Mouse (Mus musculus) yolk sac, embryonic 10.5 days (tissue): ENCODE measurements around the gene Rgs16.

Experiments
- DNase-seq: peaks from one replicate; pipeline ENCODE4 v3.0.0-alpha.2; 2017; ENCODE audit warnings: low spot score

The Rgs16 gene

DNA sequence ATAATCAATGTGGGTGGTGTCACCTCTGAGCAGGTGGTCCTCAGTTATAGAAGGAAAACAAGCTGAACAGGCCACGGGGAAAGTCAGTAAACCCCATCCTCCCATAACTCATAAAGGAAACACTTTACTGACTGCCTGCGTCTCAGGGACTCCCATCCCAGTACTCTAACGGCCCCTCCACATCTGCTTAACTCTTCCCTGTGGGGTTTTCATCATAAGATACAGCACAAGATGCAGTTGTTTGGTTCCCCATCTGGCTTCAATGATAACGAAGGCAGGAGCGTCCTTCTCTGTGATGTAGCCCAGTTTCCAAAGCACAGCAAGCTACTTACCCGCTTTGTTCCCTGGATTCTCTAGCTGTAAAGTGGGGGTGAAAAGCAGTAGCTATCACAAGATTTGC is 9.9 kb downstream of the Rgs16 start:
- DNase-seq = no peak

DNA sequence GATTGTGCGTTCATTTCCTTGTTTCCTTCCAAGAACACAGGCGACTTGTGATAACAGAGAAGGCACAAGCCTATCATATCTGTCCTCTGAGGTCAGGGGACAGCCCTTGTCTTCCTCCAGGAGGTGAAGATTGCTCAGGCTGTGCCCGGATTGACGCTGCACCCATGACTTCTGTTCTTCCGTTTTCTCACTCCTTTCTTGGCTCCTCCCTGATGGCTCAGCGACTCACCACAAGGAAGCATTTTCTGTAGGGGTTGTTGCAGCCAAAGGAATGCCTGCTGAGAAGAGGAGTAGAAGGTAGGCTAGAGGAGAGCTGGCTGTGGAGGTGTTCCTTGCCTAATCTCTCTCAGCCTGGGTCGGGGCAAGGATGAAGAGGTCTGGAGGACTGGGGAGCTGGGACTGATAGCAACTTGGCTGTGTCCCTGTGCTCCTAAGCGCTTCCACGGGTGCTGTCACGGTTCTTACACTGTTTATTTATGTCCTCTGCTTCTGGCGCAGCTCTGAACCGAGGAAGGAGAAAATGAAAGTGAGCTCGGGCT is 11.7 kb downstream of the Rgs16 start:
- DNase-seq = no peak

DNA sequence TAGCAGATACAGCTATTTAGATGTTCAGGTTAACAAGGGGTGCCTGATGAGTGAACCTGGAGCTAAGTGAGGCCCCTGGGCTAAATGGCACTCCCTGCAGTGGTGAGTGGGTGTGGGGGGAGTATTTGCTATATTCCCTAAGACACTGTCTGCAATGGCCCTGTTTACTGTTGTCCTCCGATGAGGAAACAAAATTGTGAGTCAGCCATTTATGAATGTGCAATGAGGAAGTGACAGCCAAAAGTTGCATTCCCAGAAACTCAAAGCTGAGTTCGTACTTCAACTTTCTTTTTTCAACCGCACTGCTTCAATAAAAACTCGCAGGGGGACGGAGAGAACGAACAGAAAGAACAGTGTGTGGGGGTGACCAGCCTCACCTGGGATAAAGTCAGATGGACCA is 12.4 kb downstream of the Rgs16 start:
- DNase-seq = no peak

DNA sequence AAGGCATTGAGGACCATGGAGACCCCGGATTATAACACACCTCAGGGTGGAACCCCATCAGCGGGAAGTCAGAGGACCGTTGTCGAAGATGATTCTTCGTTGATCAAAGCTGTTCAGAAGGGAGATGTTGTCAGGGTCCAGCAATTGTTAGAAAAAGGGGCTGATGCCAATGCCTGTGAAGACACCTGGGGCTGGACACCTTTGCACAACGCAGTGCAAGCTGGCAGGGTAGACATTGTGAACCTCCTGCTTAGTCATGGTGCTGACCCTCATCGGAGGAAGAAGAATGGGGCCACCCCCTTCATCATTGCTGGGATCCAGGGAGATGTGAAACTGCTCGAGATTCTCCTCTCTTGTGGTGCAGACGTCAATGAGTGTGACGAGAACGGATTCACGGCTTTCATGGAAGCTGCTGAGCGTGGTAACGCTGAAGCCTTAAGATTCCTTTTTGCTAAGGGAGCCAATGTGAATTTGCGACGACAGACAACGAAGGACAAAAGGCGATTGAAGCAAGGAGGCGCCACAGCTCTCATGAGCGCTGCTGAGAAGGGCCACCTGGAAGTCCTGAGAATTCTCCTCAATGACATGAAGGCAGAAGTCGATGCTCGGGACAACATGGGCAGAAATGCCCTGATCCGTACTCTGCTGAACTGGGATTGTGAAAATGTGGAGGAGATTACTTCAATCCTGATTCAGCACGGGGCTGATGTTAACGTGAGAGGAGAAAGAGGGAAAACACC is 13.7 kb downstream of the Rgs16 start:
- no peak for DNase-seq

DNA sequence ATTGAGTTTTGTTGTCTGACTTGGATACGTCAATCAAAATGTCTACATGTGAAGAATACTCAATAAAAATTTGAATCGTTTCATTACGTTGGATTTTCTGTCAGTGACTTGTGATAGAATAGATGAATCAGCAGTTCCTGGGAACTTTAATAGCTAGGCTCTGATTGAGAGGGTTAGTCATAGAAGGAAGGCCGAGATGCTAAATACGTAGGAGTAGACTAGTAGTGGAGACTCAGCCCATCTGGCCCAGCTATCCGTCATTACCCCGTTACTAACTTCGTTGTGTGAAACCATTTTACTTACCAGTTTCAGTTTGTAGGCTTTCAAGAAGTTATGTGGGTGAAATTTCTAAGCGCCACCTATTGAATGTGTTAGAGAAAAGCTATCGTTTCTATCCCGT is 24.0 kb downstream of the Rgs16 start:
- no peak for DNase-seq

DNA sequence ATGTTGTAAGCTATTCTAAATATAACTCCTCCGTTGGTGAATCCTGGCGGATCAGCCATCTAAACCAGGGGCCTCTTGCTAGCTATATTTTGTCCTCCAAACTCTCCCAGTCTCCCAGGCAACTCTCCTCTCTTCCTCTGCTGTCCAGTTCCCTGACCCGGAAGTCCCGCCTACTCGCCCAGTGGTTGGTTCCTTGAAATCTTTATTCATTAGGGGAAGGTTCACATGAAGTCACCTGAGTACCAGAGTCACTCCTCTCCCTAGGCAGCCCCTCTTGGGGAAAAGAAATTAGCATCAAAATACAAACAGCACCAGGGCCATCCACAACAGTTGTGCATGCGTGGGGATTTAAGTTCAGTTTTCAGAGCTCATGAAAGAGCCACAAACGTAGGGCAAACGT is 26.1 kb downstream of the Rgs16 start:
- no peak for DNase-seq

DNA sequence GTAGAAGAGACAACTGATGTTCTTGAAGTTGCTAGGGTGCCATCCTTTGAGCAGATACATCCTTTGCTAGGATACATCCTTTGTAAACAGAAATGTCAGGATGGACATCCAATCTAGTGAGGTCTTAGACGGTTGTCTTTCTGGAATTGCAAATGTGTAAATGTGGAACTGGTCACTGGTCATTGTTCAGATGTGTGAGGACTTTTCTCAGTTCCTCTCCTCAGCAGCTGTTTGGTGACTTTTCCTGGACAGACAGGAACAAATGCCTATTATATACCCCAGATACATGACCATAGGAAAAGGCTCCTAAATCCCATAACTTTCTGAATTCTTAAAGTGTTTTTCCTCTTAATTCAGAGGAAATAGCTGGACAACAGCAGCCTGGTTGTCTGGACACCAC is 27.1 kb downstream of the Rgs16 start:
- DNase-seq = no peak

DNA sequence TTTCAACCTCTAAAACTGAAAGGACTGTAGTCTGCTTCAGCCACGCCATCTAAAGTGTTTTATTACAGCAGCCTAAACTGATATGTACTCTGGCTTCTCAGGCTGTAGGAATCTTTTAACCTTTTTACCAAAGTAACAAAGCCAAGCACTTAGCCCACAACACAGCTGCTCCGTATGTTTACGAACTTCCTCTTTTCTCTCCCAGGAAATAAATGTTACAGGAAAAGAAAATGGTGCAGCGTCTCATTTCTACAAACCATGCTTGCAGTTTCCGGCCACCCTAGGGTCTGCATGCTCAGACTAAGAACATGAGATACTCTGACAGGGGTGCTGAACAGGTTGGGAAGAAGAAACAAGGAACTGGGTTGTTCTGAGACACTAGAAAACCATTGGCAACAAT is 28.3 kb downstream of the Rgs16 start:
- DNase-seq = no peak

DNA sequence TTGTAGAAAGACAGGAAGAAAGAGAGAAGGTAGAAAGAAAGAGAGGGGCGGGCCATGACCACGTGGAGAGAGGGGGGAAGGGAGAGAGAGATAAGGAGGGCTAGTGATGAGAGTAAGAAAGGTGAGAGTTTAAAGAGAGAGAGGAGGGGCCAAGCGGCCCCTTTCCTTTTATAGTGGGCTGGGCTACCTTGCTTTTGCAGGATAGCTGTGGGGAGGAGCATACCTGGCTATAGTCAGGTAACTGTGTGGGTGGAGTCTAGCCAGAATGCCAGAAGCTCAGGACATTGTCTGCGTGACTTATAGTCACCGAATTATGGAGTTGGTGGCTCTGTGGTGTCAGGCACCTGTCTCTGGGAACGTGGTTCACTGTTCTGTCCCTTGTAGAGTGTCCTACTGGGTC is 29.4 kb downstream of the Rgs16 start:
- peak; percentile 47 for DNase-seq

DNA sequence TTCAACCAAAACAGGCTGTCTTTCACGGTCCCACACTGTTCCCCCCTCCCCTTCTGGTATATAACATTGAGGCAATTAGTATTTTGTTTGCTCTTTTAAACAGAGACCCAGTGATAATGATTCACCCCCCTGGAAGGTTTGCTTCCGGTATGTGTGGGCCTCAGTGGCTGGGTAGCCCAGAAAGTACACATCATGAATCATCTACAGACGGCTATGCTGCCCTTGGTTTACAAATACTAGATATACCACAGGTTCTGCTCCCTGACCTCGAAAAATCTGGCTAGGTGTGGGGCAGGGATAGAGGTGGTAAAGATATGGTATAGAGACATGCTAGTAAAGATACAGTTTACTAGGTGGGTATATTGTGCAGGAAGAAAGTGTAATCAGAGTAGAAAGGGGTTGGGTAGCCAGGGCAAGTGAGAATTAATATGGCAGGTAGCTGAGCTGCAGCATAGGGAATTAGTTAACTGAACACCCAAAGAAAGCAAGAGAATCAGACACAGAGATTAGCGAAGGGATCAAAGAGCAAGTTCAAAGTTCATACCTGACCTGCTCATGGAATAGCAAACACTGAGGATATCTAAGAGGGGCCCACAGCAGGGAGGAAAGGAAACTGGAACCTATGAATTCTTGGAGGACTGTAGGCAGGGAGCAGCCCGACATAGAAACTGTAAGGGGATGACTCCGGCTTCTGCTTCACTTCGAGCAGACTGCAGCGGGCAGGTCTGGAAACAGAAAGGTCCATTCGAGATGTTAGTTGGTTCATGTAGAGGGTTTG is 30.0 kb downstream of the Rgs16 start:
- peak; percentile 68 for DNase-seq

DNA sequence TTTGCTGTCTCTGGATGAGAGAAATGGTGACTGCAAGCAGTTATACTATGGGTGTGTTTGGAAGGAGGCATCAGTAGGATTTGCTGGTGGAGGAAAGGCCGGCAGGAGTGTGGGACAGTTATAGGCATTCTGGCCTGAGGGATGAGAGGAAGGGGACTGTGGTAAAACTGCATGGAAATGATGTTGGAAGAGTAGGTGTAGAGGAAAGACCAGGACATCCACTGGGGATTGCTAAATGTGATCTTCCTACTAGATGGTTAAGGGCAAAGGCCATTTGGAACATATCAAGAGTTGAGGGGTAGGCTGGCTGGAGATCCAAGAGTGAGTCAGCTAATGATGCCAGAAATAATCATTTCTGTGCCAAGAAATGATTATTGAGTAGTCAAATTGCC is 30.6 kb downstream of the Rgs16 start:
- no peak for DNase-seq

DNA sequence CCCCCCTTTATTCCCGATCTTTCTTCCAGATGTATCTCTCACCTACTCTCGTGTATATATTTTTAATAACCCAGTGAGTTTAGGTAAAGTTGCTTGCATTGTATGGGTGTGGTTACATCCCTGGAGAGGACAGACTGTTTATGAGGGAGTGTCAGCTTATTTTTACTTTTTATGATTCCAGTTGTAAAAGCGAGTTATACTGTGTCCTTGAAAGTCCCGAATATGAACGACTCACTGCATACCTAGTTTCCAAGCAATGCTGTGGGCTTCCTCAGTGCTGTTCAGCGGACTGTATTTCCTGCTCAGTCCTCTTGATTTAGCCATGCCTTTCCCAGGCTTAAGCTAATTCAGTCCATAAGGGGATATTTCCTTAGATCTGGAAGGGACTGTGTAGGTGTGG is 35.0 kb downstream of the Rgs16 start:
- DNase-seq = no peak

DNA sequence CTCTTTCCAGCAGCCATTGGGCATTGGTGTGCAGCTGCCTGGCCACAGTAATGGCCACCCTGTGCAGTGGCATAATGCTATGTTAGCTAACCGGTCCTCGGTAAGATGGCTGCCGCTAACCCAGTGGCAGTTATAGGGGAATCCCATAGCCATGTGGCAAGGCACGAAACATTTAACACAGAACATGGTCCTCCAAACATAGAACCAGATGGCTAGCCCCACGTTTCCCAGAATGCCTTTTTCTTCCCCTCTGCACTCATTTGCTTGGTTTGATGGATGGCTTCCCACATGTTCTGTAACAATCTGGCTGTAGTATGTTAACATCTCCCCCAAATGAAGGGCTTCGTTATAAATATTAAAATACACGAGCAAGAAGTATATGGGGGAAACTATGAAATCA is 36.1 kb downstream of the Rgs16 start:
- DNase-seq = no peak

DNA sequence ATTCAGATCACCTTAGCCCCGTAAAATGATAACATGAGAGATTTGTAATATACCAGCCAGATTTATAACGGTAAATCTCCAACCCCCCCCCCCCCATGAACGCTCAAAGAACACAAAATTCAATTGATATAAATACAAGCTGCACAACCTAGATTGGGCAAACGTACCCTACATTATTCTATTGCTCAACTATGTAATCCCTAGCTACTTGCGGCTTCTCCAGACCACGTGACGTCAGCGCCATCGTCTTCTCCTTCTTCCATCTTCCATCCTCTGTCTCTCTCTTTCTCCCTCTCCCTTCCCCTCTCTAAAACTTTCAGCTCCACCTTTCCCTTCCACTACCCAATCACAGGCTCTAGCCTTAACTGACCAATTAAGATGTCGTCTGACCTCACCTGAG is 38.1 kb downstream of the Rgs16 start:
- DNase-seq = no peak

DNA sequence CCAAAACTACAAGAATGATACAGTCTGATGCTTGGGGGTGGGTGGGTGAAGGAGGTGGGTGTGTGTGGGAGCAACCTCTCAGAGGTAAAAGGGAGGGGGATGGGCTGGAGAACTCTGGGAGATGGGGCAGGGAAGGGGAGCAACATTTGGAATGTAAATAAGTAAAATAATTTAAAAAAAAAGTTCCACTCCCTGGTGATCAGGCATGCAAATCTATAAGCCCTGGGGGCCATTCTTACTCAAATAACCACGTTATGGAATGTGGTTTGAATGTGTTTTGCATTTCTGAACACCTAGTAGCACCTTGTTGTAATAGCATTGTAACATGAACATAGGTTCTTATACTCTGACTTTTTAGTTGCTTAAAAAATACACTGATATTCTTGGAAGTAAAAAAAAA is 43.2 kb downstream of the Rgs16 start:
- DNase-seq = no peak

DNA sequence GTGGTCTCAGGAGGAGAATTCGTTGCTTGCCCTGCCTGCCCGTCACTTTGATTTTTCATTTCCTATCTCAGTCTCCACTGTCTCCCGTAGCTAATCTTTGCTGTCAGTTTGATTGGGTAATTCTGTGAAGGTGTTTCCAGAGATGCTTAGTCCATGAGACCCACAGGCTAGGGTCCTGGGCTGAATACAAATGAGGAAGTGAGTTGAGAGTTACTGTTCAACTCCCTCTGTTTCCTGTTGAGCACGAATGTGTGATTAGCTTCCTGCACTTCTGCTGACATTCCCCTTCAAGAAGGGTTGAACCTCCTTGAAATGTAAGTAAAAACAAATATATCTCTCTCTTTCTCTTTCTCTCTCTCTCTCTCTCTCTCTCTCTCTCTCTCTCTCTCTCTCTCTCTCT is 45.5 kb downstream of the Rgs16 start:
- DNase-seq = no peak

DNA sequence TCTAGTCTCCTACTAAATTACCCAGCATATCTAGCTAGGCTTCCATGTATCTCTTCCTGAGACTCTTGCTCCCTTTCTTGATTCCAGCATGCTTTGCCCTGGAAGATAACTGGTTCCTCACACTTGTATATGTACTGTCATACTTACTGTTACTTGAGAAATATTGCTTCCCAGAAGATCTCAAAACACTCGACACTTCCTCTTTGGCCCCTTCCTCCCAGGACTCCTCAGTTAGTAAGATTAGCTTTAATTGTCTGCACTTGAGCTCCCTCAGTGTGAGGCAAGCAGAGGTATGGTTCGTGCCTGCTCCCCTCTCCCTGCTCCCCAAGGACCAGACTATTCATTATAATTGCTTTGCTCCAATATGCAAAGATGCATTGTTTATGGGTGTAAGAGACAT is 50.6 kb downstream of the Rgs16 start:
- no peak for DNase-seq

DNA sequence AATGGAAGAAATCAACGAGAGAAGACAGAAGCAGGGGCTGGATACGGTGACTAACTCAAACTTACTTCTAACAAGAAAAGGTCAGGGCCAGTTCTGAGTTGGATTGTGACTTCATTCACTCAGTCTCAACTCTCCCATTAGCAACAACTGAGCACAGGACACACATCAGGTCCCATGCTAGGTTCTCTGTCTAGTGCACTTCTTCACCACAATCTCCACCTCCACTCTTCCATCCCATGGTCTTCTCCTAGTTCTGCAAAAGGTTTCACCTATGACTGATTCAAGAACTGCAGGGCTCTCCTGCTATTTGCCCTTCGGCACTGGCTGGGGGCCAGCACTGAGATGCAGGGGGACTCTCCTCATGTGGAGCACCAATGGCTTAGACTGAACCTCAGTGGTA is 54.1 kb downstream of the Rgs16 start:
- DNase-seq = no peak
